Mouse (Mus musculus) left cerebral cortex, postnatal 10 days (tissue): Measurements from ENCODE around the gene Tecr. TPM values are rescaled to one million over a fixed set of nuclear protein-coding genes. Genes with fewer than 3 reads are reported as not detected.
A peak's percentile ranks its signal among the peaks of the same experiment; 100 is the strongest.

Experiments used
- DNase-seq, 2 experiments: peaks; one replicate each; pipeline ENCODE4 v3.0.0; 2021 to 2022; ENCODE audit warnings: low spot score in 2 of 2, mixed read lengths in 1 of 2; ENCODE audit errors: extremely low spot score in 1 of 2
- intact Hi-C: fragments of 180-260 bp; cut with DNase I; formaldehyde crosslinking; loops from one replicate; pipeline ENCODE4 v1.15.1; 2025
- total RNA-seq, 2 experiments: library from RNA; stranded (reverse); gene quantifications; 2 replicates each; pipeline ENCODE4 v1.2.3; 2021

Gene Tecr
- total RNA-seq, 2 experiments from 2014 or later = 642 to 649 TPM

DNA sequence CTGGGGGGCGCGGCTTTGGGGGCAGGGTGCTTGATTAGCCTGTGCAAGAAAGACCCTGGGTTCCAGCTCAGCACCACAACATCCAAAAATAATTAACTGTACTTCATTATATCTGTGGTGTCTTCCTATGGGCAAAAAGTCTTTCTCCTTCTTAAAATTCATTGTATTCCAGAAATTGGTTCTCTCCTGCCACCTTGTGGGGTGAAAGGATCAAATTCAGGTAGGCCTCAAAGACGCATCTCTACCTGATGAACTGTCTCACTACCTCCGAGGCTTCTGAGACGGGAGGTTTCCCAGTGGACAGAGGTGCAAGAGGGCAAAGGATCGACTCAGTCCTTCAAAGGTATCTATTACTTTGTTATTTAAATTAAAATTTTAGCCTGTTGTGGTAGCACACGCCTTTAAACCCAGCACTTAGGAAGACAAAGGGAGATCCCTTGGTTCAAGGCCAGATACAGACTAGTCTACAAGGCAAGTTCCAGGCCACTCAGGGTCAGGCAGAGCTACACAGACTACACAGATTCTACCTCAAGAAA is 17.2 kb downstream of the Tecr start:
- intact Hi-C loops = no loop called here
- DNase-seq = no peak

- intact Hi-C loops = no loop called here
- DNase-seq = no peak
Observed at GRCm38 (mm10) chr8:83588886-83589285, 18.9 kb downstream of the Tecr start.

- intact Hi-C loops = no loop called here
- DNase-seq = no peak
Observed at GRCm38 (mm10) chr8:83587644-83588043, 20.1 kb downstream of the Tecr start.

GRCm38 (mm10) chr8:83585333-83585732 is 22.4 kb downstream of the Tecr start:
- no peak for DNase-seq
- intact Hi-C loops = no loop called here

DNA sequence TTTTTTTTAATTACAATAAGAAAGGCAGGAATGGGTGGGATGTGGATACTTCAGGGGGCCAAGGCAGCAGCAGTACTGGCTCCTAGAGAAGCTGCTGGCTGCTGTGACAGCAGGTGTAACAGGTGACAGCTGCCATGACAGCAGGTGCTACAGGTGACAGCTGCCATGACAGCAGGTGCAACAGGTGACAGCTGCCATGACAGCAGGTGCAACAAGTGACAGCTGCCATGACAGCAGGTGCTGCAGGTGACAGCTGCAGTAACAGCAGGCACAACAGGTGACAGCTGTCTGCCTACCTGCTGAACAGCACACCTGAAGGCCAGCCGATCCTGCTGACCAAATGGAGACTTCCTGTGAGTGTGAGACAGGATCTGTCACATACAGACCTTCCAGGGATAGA is 23.0 kb downstream of the Tecr start:
- intact Hi-C loops = no loop called here

DNA sequence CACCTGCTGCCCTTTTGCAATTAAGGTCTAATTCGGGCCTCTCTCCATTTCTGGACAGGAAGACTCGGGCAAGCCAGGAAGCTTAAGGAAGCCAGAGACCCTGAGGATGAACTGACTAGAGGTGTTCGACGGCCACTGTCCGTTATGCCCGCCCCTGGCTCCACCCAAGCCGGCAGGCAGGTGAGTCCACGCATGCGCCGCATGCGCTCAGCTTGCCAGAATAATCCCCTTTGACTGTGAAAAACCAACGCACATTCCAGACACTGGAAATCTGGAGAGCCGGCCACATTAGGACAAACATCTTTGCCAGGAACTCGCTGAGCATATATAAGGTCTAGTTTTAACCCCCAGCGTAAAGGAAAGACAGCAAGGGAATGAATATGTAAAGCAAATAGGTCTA is 24.5 kb downstream of the Tecr start:
- no peak for DNase-seq
- intact Hi-C loops = no loop called here

More for the DNA sequence above, 23.0 kb downstream of the Tecr start:
- DNase-seq = no peak

DNA sequence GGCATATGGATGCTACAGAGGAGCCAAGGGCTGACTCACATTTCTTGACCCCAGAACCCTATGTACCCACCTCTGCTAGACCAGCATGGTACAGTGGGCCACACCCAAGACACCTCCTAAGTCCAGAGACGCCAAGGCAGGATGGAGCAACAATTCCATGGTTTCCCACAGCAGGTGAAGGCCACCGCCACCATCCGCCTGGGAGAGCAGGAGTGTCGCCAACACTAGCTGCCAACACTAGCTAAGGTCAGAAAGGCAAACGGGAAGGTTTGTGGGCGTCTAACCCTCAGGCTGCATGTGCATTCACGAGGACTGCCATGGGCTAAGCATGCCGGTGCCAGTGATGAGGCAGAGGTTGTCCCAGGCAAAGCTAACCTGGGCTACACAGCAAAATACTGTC is 25.5 kb downstream of the Tecr start:
- intact Hi-C loops = no loop called here
- peak in 1 of 2 experiments; percentile 20 for DNase-seq

GRCm38 (mm10) chr8:83580826-83581225 is 26.9 kb downstream of the Tecr start:
- no peak for DNase-seq
- intact Hi-C loops = no loop called here

GRCm38 (mm10) chr8:83579676-83580075 is 28.1 kb downstream of the Tecr start:
- no peak for DNase-seq
- intact Hi-C loops = no loop called here

DNA sequence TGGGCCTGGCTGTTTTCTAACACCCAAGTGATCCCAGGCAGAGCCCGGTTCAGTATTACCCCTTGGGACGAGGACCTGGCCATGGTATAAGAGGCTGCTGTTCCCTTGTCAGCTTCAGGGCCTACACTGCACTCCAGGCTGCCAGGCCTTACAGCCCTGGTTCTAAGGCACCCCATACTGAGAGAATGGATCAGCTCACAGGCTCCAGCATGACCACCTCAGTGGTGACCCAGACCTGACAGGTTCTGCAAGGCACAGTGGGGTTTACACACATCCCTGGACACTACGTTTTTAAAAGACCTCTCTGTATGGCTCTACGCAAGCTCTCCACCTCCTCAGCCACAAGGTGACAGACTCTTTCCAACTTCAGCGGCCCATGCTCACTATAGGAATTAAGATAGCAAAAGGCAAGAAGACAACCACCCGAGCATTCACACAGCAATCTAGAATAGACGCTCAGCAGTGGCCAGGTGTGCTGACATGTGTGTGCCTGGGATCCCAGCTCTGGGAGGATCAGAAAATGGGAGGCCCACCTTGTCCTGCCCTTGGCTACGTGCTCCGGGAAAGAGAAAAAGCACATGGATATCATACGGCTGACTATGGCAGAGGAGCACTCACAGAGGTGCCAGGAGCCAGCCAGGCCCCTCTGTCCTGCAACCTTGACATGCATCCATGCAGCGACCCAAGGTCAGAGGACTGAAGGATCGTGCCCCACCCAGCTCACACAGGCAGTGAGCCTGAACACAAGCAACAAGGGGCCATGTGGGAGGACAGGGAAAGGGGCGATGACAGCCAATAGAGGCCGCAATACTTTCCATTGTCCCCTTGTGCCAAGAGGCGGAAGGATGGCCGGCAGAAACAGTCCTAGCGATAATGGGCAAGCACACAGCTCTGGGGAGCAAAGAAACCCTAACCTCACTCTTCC is 29.4 kb downstream of the Tecr start:
- DNase-seq = no peak

GRCm38 (mm10) chr8:83577384-83577791 is 30.4 kb downstream of the Tecr start:
- intact Hi-C loops = no loop called here
- DNase-seq = peak; percentile 3 to 37

More for the DNA sequence above, 29.4 kb downstream of the Tecr start:
- intact Hi-C loops = no loop called here

DNA sequence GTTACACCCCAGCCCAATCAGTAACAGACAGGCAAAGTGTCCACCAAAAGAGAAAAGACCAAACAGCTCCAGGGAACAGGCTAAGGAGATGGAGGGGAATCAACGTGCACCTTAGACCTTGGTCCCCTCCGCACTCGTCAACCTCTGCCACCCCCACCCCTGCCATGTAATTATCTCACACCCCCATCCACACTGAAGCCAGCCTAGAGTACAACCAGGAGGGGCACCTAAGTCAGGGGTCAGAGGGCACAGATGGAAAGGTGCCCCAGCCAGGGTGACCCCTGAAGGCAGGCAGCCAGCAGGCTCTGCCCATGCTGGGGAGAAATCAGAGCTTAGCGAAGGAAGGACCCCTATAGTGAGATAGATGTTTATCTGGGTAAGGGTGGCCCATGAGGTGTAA is 30.9 kb downstream of the Tecr start:
- DNase-seq = peak in 1 of 2 experiments; percentile 23
- intact Hi-C loops = no loop called here

DNA sequence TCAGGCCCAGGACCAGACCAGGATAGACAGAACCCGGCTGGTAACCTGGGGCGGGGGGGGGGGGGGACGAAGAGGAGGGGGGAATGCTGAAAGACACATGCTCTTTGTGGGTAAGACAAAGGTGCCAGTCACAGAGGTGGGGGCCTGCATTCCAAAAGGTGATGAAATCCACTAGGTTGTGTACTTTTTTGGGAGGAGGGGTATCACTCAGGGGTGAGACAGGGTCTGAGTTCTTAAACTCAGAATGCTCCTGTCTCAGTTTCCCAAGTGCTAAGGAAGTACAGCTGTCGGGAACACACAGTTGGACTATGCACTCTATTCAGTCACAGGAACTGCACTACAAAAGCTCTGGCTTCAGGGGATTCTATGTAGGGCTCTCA is 31.3 kb downstream of the Tecr start:
- intact Hi-C loops = no loop called here
- DNase-seq = no peak

DNA sequence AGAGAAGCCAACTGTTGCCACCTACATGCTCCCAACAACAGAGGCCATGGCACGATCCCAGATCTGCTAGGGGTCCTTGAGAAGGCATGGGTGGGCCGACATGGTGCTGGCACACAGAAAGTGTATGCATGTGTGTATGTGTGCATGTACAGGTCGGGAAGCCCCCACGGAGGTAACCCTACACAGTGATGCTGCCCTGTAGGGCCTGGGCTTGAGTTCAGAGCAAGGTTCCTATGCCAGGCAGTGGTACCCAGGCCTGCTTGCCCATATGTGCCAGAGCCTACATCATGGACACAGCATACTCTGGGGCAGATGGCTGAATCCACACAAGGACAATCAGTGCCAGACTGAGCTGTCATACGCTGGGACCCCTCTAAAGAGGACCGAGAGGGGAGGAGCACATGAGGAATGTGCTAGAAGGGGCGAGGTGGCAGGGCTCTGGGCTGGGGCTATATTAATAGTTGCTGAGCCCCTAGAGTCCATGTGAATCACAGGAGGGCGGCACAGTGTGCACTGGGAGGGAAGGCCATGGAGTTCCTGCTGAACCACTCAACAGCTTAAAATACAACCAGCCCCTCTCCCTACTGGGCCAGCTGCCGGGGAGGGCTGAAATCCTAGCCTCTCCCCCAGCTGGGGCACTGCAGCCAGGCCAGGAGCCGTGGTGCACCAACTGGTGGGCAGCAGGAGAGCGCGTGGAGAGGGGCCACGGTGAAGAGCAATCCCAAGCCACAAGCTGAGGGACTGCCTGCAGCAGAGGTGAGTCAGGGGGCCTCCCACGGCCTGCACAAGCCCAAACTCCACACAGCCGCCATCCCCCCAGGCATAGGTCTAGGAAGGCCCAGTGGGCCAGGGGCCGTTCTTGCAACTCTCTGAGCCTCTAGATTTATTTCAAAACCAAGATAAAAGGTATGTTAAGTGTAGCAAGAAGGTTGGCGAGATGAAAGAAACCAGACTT is 31.9 kb downstream of the Tecr start:
- intact Hi-C loops = no loop called here
- DNase-seq = peak; percentile 2 to 25

GRCm38 (mm10) chr8:83574631-83575315 is 33.0 kb downstream of the Tecr start:
- DNase-seq = peak; percentile 3 to 35
- intact Hi-C loops = no loop called here

GRCm38 (mm10) chr8:83573140-83573875 is 34.5 kb downstream of the Tecr start:
- DNase-seq = peak; percentile 0 to 46
- intact Hi-C loops = no loop called here

DNA sequence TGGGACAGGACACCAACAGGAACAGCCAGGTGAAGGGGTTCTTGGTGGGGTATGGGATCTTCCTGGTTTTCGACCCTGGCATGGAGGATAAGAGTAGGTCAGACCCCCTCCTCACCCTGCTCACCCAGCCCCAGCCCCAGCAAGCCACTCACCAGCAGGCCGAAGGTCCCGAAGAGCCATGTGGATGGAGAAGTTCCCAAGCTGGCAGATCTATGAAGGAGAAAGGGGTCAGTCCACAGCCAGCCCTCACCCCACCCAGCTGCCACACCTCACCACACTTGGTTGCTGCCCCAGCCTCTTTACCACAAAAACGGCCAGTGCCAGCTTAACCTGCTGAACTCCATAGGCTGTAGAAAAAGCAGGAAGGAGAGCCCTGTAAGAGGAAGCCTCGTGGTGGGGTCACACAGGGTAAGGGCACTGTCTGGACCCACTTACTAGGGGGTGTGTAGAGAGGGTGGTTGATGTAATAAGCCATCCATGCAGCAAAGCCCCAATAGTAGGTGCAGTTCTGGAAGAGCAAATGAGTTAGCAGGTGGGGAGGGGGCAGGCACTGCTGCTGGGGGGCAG is 35.4 kb downstream of the Tecr start:
- intact Hi-C loops = no loop called here
- no peak for DNase-seq

GRCm38 (mm10) chr8:83571791-83572190 is 36.0 kb downstream of the Tecr start:
- DNase-seq = peak in 1 of 2 experiments; percentile 24
- intact Hi-C loops = no loop called here
